9 mouse cellular contexts compared by ENCODE assay signal in genomic region chr10:70963599-70964193, GRCm38 (mm10).
A peak's percentile ranks its signal among the peaks of the same experiment; 100 is the strongest.
DNase-seq lines count a peak whose midpoint lies in the region; ATAC-seq lines count a peak whose summit lies in the region.
"Had no signal": no experiment of that assay in that cellular context is flagged by ENCODE, and none has a peak within 500 bp of the region (broad histone marks: within the 10 kb centered on the region; RNA-seq: fewer than 3 reads in every experiment).

No protein-coding gene starts in this region.

- H3K36me3 ChIP-seq in heart, embryonic 12.5 days, result peaks cover 1% of the 10 kb centered on the region; the same call in 1 of the 2 replicates

- H3K4me3 ChIP-seq in heart, embryonic 12.5 days, result no peak overlapping the region
- H3K4me3 ChIP-seq: limb, embryonic 13.5 days had no signal

- ATAC-seq in heart, embryonic 12.5 days (ENCODE audit: insufficient number of reproducible peaks, low FRiP score), result no peak

- no peaks in the 10 kb centered on the region for H3K9me3 ChIP-seq in heart, embryonic 12.5 days (replicated peaks)
- H3K9me3 ChIP-seq: limb, embryonic 13.5 days had no signal

- H3K9ac ChIP-seq in heart, embryonic 12.5 days, result no peak overlapping the region
- H3K9ac ChIP-seq: limb, embryonic 13.5 days had no signal

- DNase-seq in heart, adult 8-10 months (ENCODE audit: low spot score), result peak; percentile 76
- peak; percentile 61 for DNase-seq in thymus, postnatal 0 days (ENCODE audit: low spot score)
- DNase-seq in thymus, adult 18-20 months, result no peak
- peak; percentile 69 to 84 for DNase-seq in cerebellum, postnatal 10 days
- peak; percentile 71 to 79 for DNase-seq in left cerebral cortex, postnatal 14 days (ENCODE audit: low spot score in 2 of 2)
- DNase-seq in spleen, postnatal 36 days (ENCODE audit: low spot score in 2 of 2), result no peak
- DNase-seq in urinary bladder, postnatal 14 days (ENCODE audit: low spot score), result no peak

- peaks cover 14% of the 10 kb centered on the region; the same call in 1 of the 2 replicates for H3K4me1 ChIP-seq in heart, embryonic 12.5 days (replicated peaks)

- H3K4me2 ChIP-seq in heart, embryonic 12.5 days, result no peak overlapping the region
- H3K4me2 ChIP-seq: limb, embryonic 13.5 days had no signal

- H3K27ac ChIP-seq in heart, embryonic 12.5 days (ENCODE audit: poor library complexity, severe bottlenecking), result no peak overlapping the region
- H3K27ac ChIP-seq: limb, embryonic 13.5 days had no signal

- 47% methylated on average over 8 of the region's 8 CpGs for WGBS in heart, embryonic 12.5 days

- H3K27me3 ChIP-seq in heart, embryonic 12.5 days (replicated peaks), result no peaks in the 10 kb centered on the region
- H3K27me3 ChIP-seq: limb, embryonic 13.5 days had no signal

- intact Hi-C loops in left cerebral cortex, postnatal 14 days (cut with DNase I), result loop anchor here (5.0 to 10.0 kb wide), 4 partner anchors 146 to 646 kb away; no protein-coding TSS in a partner anchor

Comparison
In these comparisons a context has a peak if more than half of its experiments do, and no peak if none do; other contexts are left out.
1. DNase-seq: peak in heart, adult 8-10 months (single experiment), thymus, postnatal 0 days (single experiment), cerebellum, postnatal 10 days (2 of 2) and left cerebral cortex, postnatal 14 days (2 of 2); none in thymus, adult 18-20 months (0 of 2), spleen, postnatal 36 days (0 of 2) and urinary bladder, postnatal 14 days (single experiment).